Mouse (Mus musculus) olfactory bulb, adult 2 months (tissue): Measurements from ENCODE around the gene Cmpk2.

Source experiments
- CTCF ChIP-seq: fragments of 200-500 bp; IDR thresholded peaks from 2 replicates; pipeline ENCODE4 v1.5.1; 2012; ENCODE audit warnings: low read depth, mild to moderate bottlenecking, low read length, moderate library complexity; ENCODE audit not compliant: insufficient read depth
- POLR2A ChIP-seq: fragments of 200-500 bp; IDR thresholded peaks from 2 replicates; pipeline ENCODE4 v1.6.1; 2012; ENCODE audit warnings: mild to moderate bottlenecking, low read depth, low read length, moderate library complexity; ENCODE audit not compliant: insufficient read depth

GRCm38 (mm10) chr12:26472770-26473481 lies 3.9 kb downstream of the Cmpk2 start:
- TF ChIP-seq CTCF: no peak
- TF ChIP-seq POLR2A: no peak
